Mouse (Mus musculus) hindbrain, embryonic 12.5 days (tissue): ENCODE measurements around the gene Slc38a9. TPM values are rescaled to one million over a fixed set of nuclear protein-coding genes. Genes with fewer than 3 reads are reported as not detected.

Source experiments
- ATAC-seq: fragments of 200-750 bp; cut with Nextera tagmentation; 2 replicates; pipeline ENCODE4 v1.8.0; 2017; ENCODE audit warnings: moderate TSS enrichment; ENCODE audit not compliant: low FRiP score
- H3K27ac ChIP-seq: fragments of 300-500 bp; sonication (generic); 2 replicates; pipeline ENCODE4 v1.5.1; 2016; ENCODE audit warnings: mild to moderate bottlenecking
- H3K27me3 ChIP-seq: fragments of 300-500 bp; sonication (generic); 2 replicates; pipeline ENCODE4 v1.6.1; 2016; ENCODE audit warnings: mild to moderate bottlenecking
- H3K36me3 ChIP-seq: fragments of 300-500 bp; sonication (generic); 2 replicates; pipeline ENCODE4 v1.6.1; 2016; ENCODE audit warnings: mild to moderate bottlenecking
- H3K4me1 ChIP-seq: fragments of 300-500 bp; sonication (generic); 2 replicates; pipeline ENCODE4 v1.6.1; 2016
- H3K4me2 ChIP-seq: fragments of 300-500 bp; sonication (generic); replicated peaks from 2 replicates; pipeline ENCODE4 v1.6.1; 2016; ENCODE audit warnings: mild to moderate bottlenecking
- H3K4me3 ChIP-seq: fragments of 300-500 bp; sonication (generic); 2 replicates; pipeline ENCODE4 v1.5.1; 2016; ENCODE audit warnings: mild to moderate bottlenecking
- H3K9ac ChIP-seq: fragments of 300-500 bp; sonication (generic); 2 replicates; pipeline ENCODE4 v1.6.1; 2016; ENCODE audit warnings: mild to moderate bottlenecking, moderate library complexity
- H3K9me3 ChIP-seq: fragments of 300-500 bp; sonication (generic); replicated peaks from 2 replicates; pipeline ENCODE4 v1.6.1; 2016; ENCODE audit warnings: mild to moderate bottlenecking
- WGBS: fragments of 180-500 bp; shearing (Covaris S2); methylation state at CpG from one replicate; pipeline ENCODE4 v1.1.7; 2016; 5-methylcytosine and 5-hydroxymethylcytosine counted together
- polyA plus RNA-seq: library from polyadenylated mRNA; unstranded; fragments of >200 nt; fragmentation: Nextera tagmentation; extraction: Ambion mirVana; gene quantifications from 2 replicates; pipeline ENCODE4 v1.2.1, GENCODE M21; 2016

Slc38a9 gene
- polyA plus RNA-seq, 1 experiment from 2014 or later, result 22.9 TPM

GRCm38 (mm10) chr13:112751454-112752308, 91.1 kb downstream of the Slc38a9 start:
- H3K4me1 ChIP-seq, result peaks cover 19% of the 10 kb centered on the region
- H3K9me3 ChIP-seq, result no peaks in the 10 kb centered on the region
- ATAC-seq, result no peak
- H3K27me3 ChIP-seq, result no peaks in the 10 kb centered on the region
- H3K36me3 ChIP-seq, result no peaks in the 10 kb centered on the region
- H3K4me2 ChIP-seq, result peak overlapping the region; percentile 23; the same call in 1 of the 2 replicates
- no peak overlapping the region for H3K27ac ChIP-seq
- no peak overlapping the region for H3K4me3 ChIP-seq
- no peak overlapping the region for H3K9ac ChIP-seq
- WGBS, result 37% methylated on average over 18 of the region's 18 CpGs

DNA sequence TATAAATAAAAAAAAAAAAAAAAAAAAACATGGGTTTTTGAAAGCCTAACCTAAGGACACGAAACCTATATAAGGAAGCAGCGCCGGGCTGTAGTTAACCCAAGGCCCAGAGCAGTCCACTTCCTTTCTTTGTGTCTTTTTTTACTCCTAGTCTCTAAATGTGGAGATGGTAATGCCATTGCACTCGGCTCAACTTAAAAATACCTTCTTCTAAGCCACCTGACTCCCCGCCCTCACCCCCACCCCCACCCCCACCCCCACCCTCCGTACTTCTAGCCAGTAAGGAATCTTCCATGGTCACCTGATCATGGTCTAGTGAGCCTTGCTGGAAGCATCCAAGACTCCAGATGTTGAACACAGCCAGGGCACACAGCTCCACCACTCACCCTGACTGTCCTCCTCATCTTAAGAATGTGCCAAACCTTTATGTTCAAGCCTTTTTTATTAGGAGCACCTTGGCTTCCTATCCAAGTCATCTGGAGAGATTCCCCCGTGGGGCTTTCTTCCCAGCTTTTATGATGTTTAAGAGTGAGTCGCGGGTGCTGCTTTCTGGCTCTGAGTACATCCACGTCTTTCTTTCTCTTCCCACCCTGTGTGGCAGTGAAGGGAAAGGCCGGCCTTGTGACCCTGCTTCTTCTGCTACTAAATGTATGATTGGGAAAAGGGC, 91.9 kb downstream of the Slc38a9 start:
- no peak overlapping the region for H3K27ac ChIP-seq
- peaks cover 19% of the 10 kb centered on the region for H3K4me1 ChIP-seq
- no peaks in the 10 kb centered on the region for H3K27me3 ChIP-seq
- H3K36me3 ChIP-seq, result no peaks in the 10 kb centered on the region
- H3K9me3 ChIP-seq, result no peaks in the 10 kb centered on the region
- no peak for ATAC-seq
- no peak overlapping the region for H3K9ac ChIP-seq
- 77% methylated on average over 11 of the region's 11 CpGs for WGBS
- H3K4me3 ChIP-seq, result no peak overlapping the region
- H3K4me2 ChIP-seq, result no peak overlapping the region

DNA sequence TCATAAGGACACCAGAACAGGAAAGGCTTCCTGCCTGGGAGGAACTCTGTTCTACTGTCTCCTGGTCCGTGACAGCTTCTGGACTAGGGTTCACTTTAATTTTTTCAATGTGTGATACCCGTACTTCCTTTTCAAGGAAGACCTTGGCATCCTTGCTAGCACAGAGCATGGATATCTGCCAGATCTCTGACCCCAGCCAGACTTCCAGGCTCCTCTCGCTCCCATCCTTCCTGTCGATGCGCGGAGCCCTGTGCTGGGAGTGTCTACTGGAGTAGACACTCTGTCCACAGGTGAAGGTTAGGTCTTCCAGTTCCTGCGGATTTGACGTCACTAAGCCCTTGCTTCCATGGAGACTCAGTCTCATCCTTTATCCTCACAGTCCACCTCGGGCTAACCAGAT, 93.0 kb downstream of the Slc38a9 start:
- H3K9ac ChIP-seq, result no peak overlapping the region
- no peak overlapping the region for H3K27ac ChIP-seq
- H3K27me3 ChIP-seq, result no peaks in the 10 kb centered on the region
- H3K4me2 ChIP-seq, result no peak overlapping the region
- no peak for ATAC-seq
- no peaks in the 10 kb centered on the region for H3K9me3 ChIP-seq
- no peak overlapping the region for H3K4me3 ChIP-seq
- no peaks in the 10 kb centered on the region for H3K36me3 ChIP-seq
- 88% methylated on average over 9 of the region's 9 CpGs for WGBS
- peaks cover 19% of the 10 kb centered on the region for H3K4me1 ChIP-seq

DNA sequence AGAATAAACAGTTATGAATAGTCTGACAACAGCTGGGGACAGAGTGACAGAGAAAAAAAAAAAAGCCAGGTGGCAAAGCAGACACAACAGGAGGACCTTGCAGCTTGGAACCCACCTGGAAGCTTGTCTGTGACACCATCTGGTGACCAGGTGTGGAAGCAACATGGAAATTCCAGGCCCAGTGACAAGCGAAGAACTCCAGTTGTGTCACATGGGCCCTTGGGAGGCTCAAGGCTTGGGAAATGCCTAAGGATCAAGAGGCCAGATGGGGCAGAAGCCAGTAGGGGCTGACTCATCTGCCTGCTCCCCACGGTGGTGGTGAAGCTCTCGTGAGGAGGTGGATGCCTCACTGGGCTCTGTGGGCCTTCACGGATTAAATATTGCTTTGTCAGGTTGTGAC, 94.3 kb downstream of the Slc38a9 start:
- H3K27ac ChIP-seq, result no peak overlapping the region
- no peaks in the 10 kb centered on the region for H3K9me3 ChIP-seq
- H3K27me3 ChIP-seq, result no peaks in the 10 kb centered on the region
- peaks cover 19% of the 10 kb centered on the region for H3K4me1 ChIP-seq
- WGBS, result 47% methylated on average over 4 of the region's 4 CpGs
- ATAC-seq, result no peak
- H3K4me3 ChIP-seq, result no peak overlapping the region
- no peak overlapping the region for H3K4me2 ChIP-seq
- no peaks in the 10 kb centered on the region for H3K36me3 ChIP-seq
- no peak overlapping the region for H3K9ac ChIP-seq

DNA sequence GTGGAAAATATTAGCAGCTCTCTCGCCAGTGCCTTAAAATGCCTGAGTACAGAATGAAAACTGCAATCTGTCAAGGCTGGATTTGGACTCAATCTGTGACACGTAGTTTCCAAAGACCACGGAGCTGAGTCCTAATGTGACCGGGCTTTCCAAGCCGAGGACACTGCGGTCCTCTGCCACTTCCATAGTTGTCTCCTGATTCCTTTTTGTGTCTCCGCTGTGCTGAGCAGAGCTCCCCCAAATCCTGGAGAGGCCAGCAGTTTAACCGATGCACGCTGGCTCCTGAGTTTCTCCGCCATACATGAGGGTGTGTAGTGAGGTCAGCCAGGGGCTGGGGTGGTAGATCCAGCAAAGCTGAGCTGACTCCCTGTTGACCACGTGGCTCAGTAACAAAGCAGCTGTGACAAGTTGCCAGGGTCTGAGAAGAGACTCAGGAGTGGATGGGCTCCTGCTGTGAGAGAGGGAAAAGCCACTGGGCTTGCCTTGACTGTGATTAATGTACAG, 95.0 kb downstream of the Slc38a9 start:
- Histone ChIP-seq H3K36me3 (no peaks in the 10 kb centered on the region), H3K9me3 (no peaks in the 10 kb centered on the region), H3K4me3 (no peak overlapping the region), H3K4me1 (peaks cover 19% of the 10 kb centered on the region), H3K27ac (peak overlapping the region; percentile 4; the same call in 1 of the 2 replicates), H3K27me3 (no peaks in the 10 kb centered on the region), H3K9ac (0 out of 2 replicates have a peak overlapping the region, but pooled peaks have one; percentile 33), H3K4me2 (no peak overlapping the region)
- peak; percentile 77; the same call in 1 of the 2 replicates for ATAC-seq
- WGBS, result 46% methylated on average over 11 of the region's 11 CpGs

- ATAC-seq, result no peak
- Histone ChIP-seq H3K9me3 (no peaks in the 10 kb centered on the region), H3K4me3 (no peak overlapping the region), H3K27ac (no peak overlapping the region), H3K36me3 (no peaks in the 10 kb centered on the region), H3K4me2 (no peak overlapping the region), H3K4me1 (peaks cover 13% of the 10 kb centered on the region), H3K27me3 (no peaks in the 10 kb centered on the region), H3K9ac (no peak overlapping the region)
- 86% methylated on average over 9 of the region's 9 CpGs for WGBS
These were observed 96.8 kb downstream of the Slc38a9 start for GRCm38 (mm10) chr13:112757395-112757794.

DNA sequence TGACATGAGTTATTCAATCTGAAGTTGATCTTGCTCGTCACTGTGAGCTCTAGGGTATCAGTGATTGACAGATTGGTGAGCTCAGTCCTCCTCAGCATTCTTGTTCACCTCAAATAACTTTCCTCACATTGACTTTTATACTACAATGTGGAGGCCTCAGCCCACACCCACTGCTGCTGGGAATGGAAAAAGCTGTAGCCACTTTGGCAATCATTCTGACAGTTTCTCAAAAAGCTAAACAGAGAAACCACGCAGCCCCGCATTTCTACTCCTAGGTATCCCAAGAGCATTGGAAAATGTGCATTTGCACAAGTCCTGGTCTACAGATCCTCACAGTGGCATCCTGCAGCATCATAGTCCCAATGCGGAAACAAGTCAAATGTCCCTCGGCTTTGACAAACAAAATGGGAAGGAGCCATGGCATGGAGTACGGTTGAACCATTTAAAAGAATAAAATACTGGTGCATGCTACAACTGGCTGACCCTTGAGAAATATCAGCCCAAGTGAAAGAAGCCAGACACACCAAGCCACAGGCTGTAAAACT, 98.1 kb downstream of the Slc38a9 start:
- 84% methylated on average over 6 of the region's 6 CpGs for WGBS
- H3K4me2 ChIP-seq, result no peak overlapping the region

DNA sequence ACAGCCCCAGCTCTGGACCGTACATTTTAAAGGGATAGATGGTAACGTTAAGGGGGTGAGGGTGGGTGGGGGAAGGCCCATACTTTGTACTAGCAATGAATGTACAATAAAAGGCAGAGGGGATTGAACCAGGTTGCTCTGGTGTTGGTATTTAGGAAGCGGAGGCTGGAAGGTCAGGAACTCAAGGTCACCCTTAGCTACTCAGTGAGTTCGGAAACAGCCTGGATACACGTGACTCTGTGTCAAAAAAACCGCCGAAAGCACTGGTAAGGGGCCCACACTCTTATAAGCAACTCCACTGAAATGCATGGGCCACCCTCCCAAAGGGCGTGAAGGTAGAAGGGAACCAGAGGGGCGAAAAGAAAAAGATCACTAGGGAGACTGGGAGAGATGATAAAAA, 98.8 kb downstream of the Slc38a9 start:
- Histone ChIP-seq H3K4me1 (peaks cover 13% of the 10 kb centered on the region), H3K4me3 (no peak overlapping the region), H3K4me2 (no peak overlapping the region), H3K27ac (no peak overlapping the region), H3K9me3 (no peaks in the 10 kb centered on the region), H3K27me3 (no peaks in the 10 kb centered on the region), H3K9ac (no peak overlapping the region), H3K36me3 (no peaks in the 10 kb centered on the region)
- ATAC-seq, result no peak
- 75% methylated on average over 9 of the region's 9 CpGs for WGBS

More for the DNA sequence above, 98.1 kb downstream of the Slc38a9 start:
- Histone ChIP-seq H3K36me3 (no peaks in the 10 kb centered on the region), H3K4me3 (no peak overlapping the region), H3K9ac (no peak overlapping the region), H3K27me3 (no peaks in the 10 kb centered on the region), H3K27ac (no peak overlapping the region), H3K9me3 (no peaks in the 10 kb centered on the region), H3K4me1 (peaks cover 13% of the 10 kb centered on the region)
- no peak for ATAC-seq

- 82% methylated on average over 15 of the region's 15 CpGs for WGBS
- Histone ChIP-seq H3K27ac (no peak overlapping the region), H3K4me2 (no peak overlapping the region), H3K4me1 (peaks cover 11% of the 10 kb centered on the region), H3K27me3 (no peaks in the 10 kb centered on the region), H3K36me3 (no peaks in the 10 kb centered on the region), H3K9ac (no peak overlapping the region), H3K4me3 (no peak overlapping the region), H3K9me3 (no peaks in the 10 kb centered on the region)
- no peak for ATAC-seq
These were observed 99.4 kb downstream of the Slc38a9 start for GRCm38 (mm10) chr13:112759777-112760537.

- no peak overlapping the region for H3K4me2 ChIP-seq
- no peak overlapping the region for H3K9ac ChIP-seq
- no peak overlapping the region for H3K27ac ChIP-seq
- no peak overlapping the region for H3K4me3 ChIP-seq
- no peaks in the 10 kb centered on the region for H3K36me3 ChIP-seq
- no peaks in the 10 kb centered on the region for H3K9me3 ChIP-seq
- 54% methylated on average over 1 of the region's 1 CpGs for WGBS
- H3K4me1 ChIP-seq, result peaks cover 5% of the 10 kb centered on the region
- H3K27me3 ChIP-seq, result no peaks in the 10 kb centered on the region
- no peak for ATAC-seq
These were observed 100.0 kb downstream of the Slc38a9 start for GRCm38 (mm10) chr13:112760538-112760881.

DNA sequence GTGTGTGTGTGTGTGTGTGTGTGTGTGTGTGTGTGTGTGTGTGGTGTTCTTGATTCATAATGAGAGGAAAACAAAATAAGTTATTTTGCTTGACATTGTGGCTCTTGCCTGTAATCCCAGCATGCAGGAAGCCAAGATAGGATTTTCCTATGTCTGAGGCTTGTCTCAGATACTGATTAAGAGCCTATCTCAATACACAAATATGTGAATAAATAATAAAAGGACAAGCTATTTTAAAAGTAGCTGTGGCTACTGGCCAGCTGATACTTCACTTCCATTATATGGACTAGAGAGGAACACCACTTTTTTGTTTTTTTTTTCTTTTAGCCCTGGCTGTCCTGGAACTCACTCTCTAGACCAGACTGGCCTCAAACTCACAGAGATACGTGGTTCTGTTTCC, 101.2 kb downstream of the Slc38a9 start:
- Histone ChIP-seq H3K36me3 (no peaks in the 10 kb centered on the region), H3K9ac (no peak overlapping the region), H3K27ac (no peak overlapping the region), H3K9me3 (no peaks in the 10 kb centered on the region), H3K27me3 (no peaks in the 10 kb centered on the region), H3K4me1 (no peaks in the 10 kb centered on the region), H3K4me2 (no peak overlapping the region), H3K4me3 (no peak overlapping the region)
- 58% methylated on average over 1 of the region's 1 CpGs for WGBS
- ATAC-seq, result no peak

- no peaks in the 10 kb centered on the region for H3K4me1 ChIP-seq
- H3K27me3 ChIP-seq, result no peaks in the 10 kb centered on the region
- no peak overlapping the region for H3K9ac ChIP-seq
- no peaks in the 10 kb centered on the region for H3K36me3 ChIP-seq
- H3K9me3 ChIP-seq, result peaks cover 6% of the 10 kb centered on the region
- H3K27ac ChIP-seq, result no peak overlapping the region
- H3K4me3 ChIP-seq, result no peak overlapping the region
- H3K4me2 ChIP-seq, result no peak overlapping the region
- ATAC-seq, result no peak
- 75% methylated on average over 4 of the region's 4 CpGs for WGBS
These were observed 102.0 kb downstream of the Slc38a9 start for GRCm38 (mm10) chr13:112762548-112762947.
